Mouse (Mus musculus): ENCODE data around the gene B4galt4. TPM values are rescaled to one million over a fixed set of nuclear protein-coding genes. Genes with fewer than 3 reads are reported as not detected.
"Not testable (repeated sequence)": the region's sequence is repeated elsewhere in the genome, so short reads cannot be mapped to it uniquely, and the experiment has no call there.

The B4galt4 gene
- polyA plus RNA-seq, 1 experiment: 18.0 TPM

- Histone ChIP-seq H3K4me1 (ENCODE audit: control insufficient read depth, insufficient read depth, low read length) (no peaks in the 10 kb centered on the region), H3K27ac (ENCODE audit: insufficient read depth, low read length) (no peak overlapping the region), H3K27me3 (ENCODE audit: control insufficient read depth, insufficient read depth, low read length) (no peaks in the 10 kb centered on the region), H3K4me3 (replicated peaks; ENCODE audit: insufficient read depth, low read depth, low read length) (no peak overlapping the region)
- DNase-seq: no peak
- WGBS: 89% methylated on average over 3 of the region's 3 CpGs
- TF ChIP-seq POLR2A (IDR thresholded peaks at IDR 0.05; ENCODE audit: borderline replicate concordance, insufficient read depth, low read length) (no peak), CTCF (IDR thresholded peaks at IDR 0.05; ENCODE audit: borderline replicate concordance, insufficient read depth, low read depth, low read length) (no peak)
Measured at GRCm38 (mm10) chr16:38789966-38790365, 47.9 kb downstream of the B4galt4 start.

- no peak overlapping the region for H3K4me3 ChIP-seq (replicated peaks; ENCODE audit: insufficient read depth, low read depth, low read length)
- no peaks in the 10 kb centered on the region for H3K4me1 ChIP-seq (ENCODE audit: control insufficient read depth, insufficient read depth, low read length)
- no peaks in the 10 kb centered on the region for H3K27me3 ChIP-seq (ENCODE audit: control insufficient read depth, insufficient read depth, low read length)
- DNase-seq: no peak
- TF ChIP-seq POLR2A (IDR thresholded peaks at IDR 0.05; ENCODE audit: borderline replicate concordance, insufficient read depth, low read length) (no peak), CTCF (IDR thresholded peaks at IDR 0.05; ENCODE audit: borderline replicate concordance, insufficient read depth, low read depth, low read length) (no peak)
- WGBS: 82% methylated on average over 6 of the region's 6 CpGs
- H3K27ac ChIP-seq (ENCODE audit: insufficient read depth, low read length): no peak overlapping the region
Measured at GRCm38 (mm10) chr16:38793120-38793519, 51.1 kb downstream of the B4galt4 start.

GRCm38 (mm10) chr16:38798957-38799450, 56.9 kb downstream of the B4galt4 start:
- Histone ChIP-seq H3K27me3 (ENCODE audit: control insufficient read depth, insufficient read depth, low read length) (no peaks in the 10 kb centered on the region), H3K4me3 (replicated peaks; ENCODE audit: insufficient read depth, low read depth, low read length) (no peak overlapping the region), H3K27ac (ENCODE audit: insufficient read depth, low read length) (no peak overlapping the region), H3K4me1 (ENCODE audit: control insufficient read depth, insufficient read depth, low read length) (no peaks in the 10 kb centered on the region)
- TF ChIP-seq CTCF (IDR thresholded peaks at IDR 0.05; ENCODE audit: borderline replicate concordance, insufficient read depth, low read depth, low read length) (no peak), POLR2A (IDR thresholded peaks at IDR 0.05; ENCODE audit: borderline replicate concordance, insufficient read depth, low read length) (no peak)
- 79% methylated on average over 3 of the region's 3 CpGs for WGBS
- DNase-seq: no peak

- H3K4me1 ChIP-seq (ENCODE audit: control insufficient read depth, insufficient read depth, low read length): no peaks in the 10 kb centered on the region
- H3K4me3 ChIP-seq (replicated peaks; ENCODE audit: insufficient read depth, low read depth, low read length): no peak within 1 kb of the TSS
- H3K27ac ChIP-seq (ENCODE audit: insufficient read depth, low read length): no peak within 1 kb of the TSS
- no peak for TF ChIP-seq POLR2A (IDR thresholded peaks at IDR 0.05; ENCODE audit: borderline replicate concordance, insufficient read depth, low read length)
- no peak for TF ChIP-seq CTCF (IDR thresholded peaks at IDR 0.05; ENCODE audit: borderline replicate concordance, insufficient read depth, low read depth, low read length)
- H3K27me3 ChIP-seq (ENCODE audit: control insufficient read depth, insufficient read depth, low read length): no peaks in the 10 kb centered on the region
- WGBS: 59% methylated on average over 10 of the region's 10 CpGs
- no peak for DNase-seq
Measured at GRCm38 (mm10) chr16:38800091-38800490, 58.0 kb downstream of the B4galt4 start, which contains the start of gene Upk1b. Gene Upk1b (minus strand): TSS chr16:38800328.

- WGBS: 64% methylated on average over 5 of the region's 5 CpGs
Measured at GRCm38 (mm10) chr16:38807796-38808195, 65.7 kb downstream of the B4galt4 start.

GRCm38 (mm10) chr16:38810196-38810595, 68.1 kb downstream of the B4galt4 start:
- Histone ChIP-seq H3K4me1 (ENCODE audit: control insufficient read depth, insufficient read depth, low read length) (no peaks in the 10 kb centered on the region), H3K4me3 (replicated peaks; ENCODE audit: insufficient read depth, low read depth, low read length) (no peak overlapping the region), H3K27ac (ENCODE audit: insufficient read depth, low read length) (no peak overlapping the region), H3K27me3 (ENCODE audit: control insufficient read depth, insufficient read depth, low read length) (no peaks in the 10 kb centered on the region)
- WGBS: 92% methylated on average over 5 of the region's 5 CpGs
- no peak for DNase-seq
- TF ChIP-seq POLR2A (IDR thresholded peaks at IDR 0.05; ENCODE audit: borderline replicate concordance, insufficient read depth, low read length): no peak
- no peak for TF ChIP-seq CTCF (IDR thresholded peaks at IDR 0.05; ENCODE audit: borderline replicate concordance, insufficient read depth, low read depth, low read length)

More at GRCm38 (mm10) chr16:38807796-38808195, 65.7 kb downstream of the B4galt4 start:
- not testable (repeated sequence) for H3K27ac ChIP-seq (ENCODE audit: insufficient read depth, low read length); DNase-seq; H3K27me3 ChIP-seq (ENCODE audit: control insufficient read depth, insufficient read depth, low read length); H3K4me3 ChIP-seq (replicated peaks; ENCODE audit: insufficient read depth, low read depth, low read length); H3K4me1 ChIP-seq (ENCODE audit: control insufficient read depth, insufficient read depth, low read length)

- H3K4me1 ChIP-seq (ENCODE audit: control insufficient read depth, insufficient read depth, low read length): no peaks in the 10 kb centered on the region
- no peak overlapping the region for H3K27ac ChIP-seq (ENCODE audit: insufficient read depth, low read length)
- no peaks in the 10 kb centered on the region for H3K27me3 ChIP-seq (ENCODE audit: control insufficient read depth, insufficient read depth, low read length)
- no peak overlapping the region for H3K4me3 ChIP-seq (replicated peaks; ENCODE audit: insufficient read depth, low read depth, low read length)
- peak; percentile 59 for TF ChIP-seq CTCF (IDR thresholded peaks at IDR 0.05; ENCODE audit: borderline replicate concordance, insufficient read depth, low read depth, low read length)
- no peak for TF ChIP-seq POLR2A (IDR thresholded peaks at IDR 0.05; ENCODE audit: borderline replicate concordance, insufficient read depth, low read length)
- peak; percentile 24 to 25 for DNase-seq
- WGBS: 26% methylated on average over 8 of the region's 8 CpGs
Measured at GRCm38 (mm10) chr16:38812521-38812920, 70.5 kb downstream of the B4galt4 start.

Other genes with a start within 250 kb of the B4galt4 start
- 19.7 and 19.9 TPM in 2 replicates for gene Timmdc1, start 219.6 kb upstream of the B4galt4 start, polyA plus RNA-seq (2012; rRNA removed)
- 55.9 and 59.9 TPM in 2 replicates for gene Poglut1, start 192.0 kb upstream of the B4galt4 start, polyA plus RNA-seq (2012; rRNA removed)
- gene Tmem39a, start 183.6 kb upstream of the B4galt4 start, polyA plus RNA-seq (2012; rRNA removed): 62.9 and 63.0 TPM in 2 replicates
- gene Arhgap31, start 29.0 kb upstream of the B4galt4 start, polyA plus RNA-seq (2012; rRNA removed): 17.3 and 17.8 TPM in 2 replicates
- gene Upk1b, start 58.1 kb downstream of the B4galt4 start, polyA plus RNA-seq (2012; rRNA removed): 0.31 and 0.33 TPM in 2 replicates
- gene 4930435E12Rik, start 86.5 kb downstream of the B4galt4 start, polyA plus RNA-seq (2012; rRNA removed): not detected in 2 replicates
- gene Igsf11, start 150.4 kb downstream of the B4galt4 start, polyA plus RNA-seq (2012; rRNA removed): 17.4 and 20.1 TPM in 2 replicates

All from cerebellum, adult 2 months (tissue).